Mouse (Mus musculus) heart, adult 9 months (tissue): ENCODE measurements around the gene Actg1.
A peak's percentile ranks its signal among the peaks of the same experiment; 100 is the strongest.

Experiments used
- DNase-seq, 2 experiments: peaks; one replicate each; pipeline ENCODE4 v3.0.0; 2022; ENCODE audit warnings: low spot score in 2 of 2

The Actg1 gene

GRCm38 (mm10) chr11:120311561-120311960 is 36.8 kb downstream of the Actg1 start:
- DNase-seq, result no peak

- DNase-seq, result peak; percentile 88 to 91
Observed at GRCm38 (mm10) chr11:120310813-120311312, 37.5 kb downstream of the Actg1 start.

GRCm38 (mm10) chr11:120308441-120309320 is 39.7 kb downstream of the Actg1 start:
- no peak for DNase-seq

- DNase-seq, result peak; percentile 88 to 93
Observed at GRCm38 (mm10) chr11:120307566-120308430, 40.5 kb downstream of the Actg1 start.

- DNase-seq, result no peak
Observed at GRCm38 (mm10) chr11:120307132-120307413, 41.3 kb downstream of the Actg1 start.

- no peak for DNase-seq
Observed at GRCm38 (mm10) chr11:120306366-120307131, 41.8 kb downstream of the Actg1 start.

- no peak for DNase-seq
Observed at GRCm38 (mm10) chr11:120305535-120306365, 42.6 kb downstream of the Actg1 start.

GRCm38 (mm10) chr11:120304886-120305534 is 43.3 kb downstream of the Actg1 start:
- DNase-seq, result peak; percentile 89 to 96

- DNase-seq, result no peak
Observed at GRCm38 (mm10) chr11:120304350-120304694, 44.0 kb downstream of the Actg1 start.

GRCm38 (mm10) chr11:120303559-120304349 is 44.6 kb downstream of the Actg1 start:
- DNase-seq, result no peak

- no peak for DNase-seq
Observed at GRCm38 (mm10) chr11:120303119-120303518, 45.2 kb downstream of the Actg1 start.

- no peak for DNase-seq
Observed at GRCm38 (mm10) chr11:120299484-120299883, 48.9 kb downstream of the Actg1 start.

GRCm38 (mm10) chr11:120298441-120299141 is 49.8 kb downstream of the Actg1 start:
- no peak for DNase-seq

- no peak for DNase-seq
Observed at GRCm38 (mm10) chr11:120297767-120298166, 50.6 kb downstream of the Actg1 start.

- DNase-seq, result no peak
Observed at GRCm38 (mm10) chr11:120296305-120297144, 51.8 kb downstream of the Actg1 start.
